Mouse (Mus musculus) liver, embryonic 13.5 days (tissue): ENCODE measurements around the gene Tmem38b. TPM values are rescaled to one million over a fixed set of nuclear protein-coding genes. Genes with fewer than 3 reads are reported as not detected.
A peak's percentile ranks its signal among the peaks of the same experiment; 100 is the strongest.
"Not testable (repeated sequence)": the region's sequence is repeated elsewhere in the genome, so short reads cannot be mapped to it uniquely, and the experiment has no call there.

Experiments used
- ATAC-seq: fragments of 200-750 bp; cut with Nextera tagmentation; 2 replicates; pipeline ENCODE4 v1.8.0; 2017; ENCODE audit warnings: low read depth, mild to moderate bottlenecking, moderate number of reproducible peaks, moderate library complexity
- DNase-seq: peaks from one replicate; pipeline ENCODE4 v3.0.0; 2022
- H3K27ac ChIP-seq: fragments of 300-500 bp; sonication (generic); 2 replicates; pipeline ENCODE4 v1.5.1; 2015; ENCODE audit warnings: moderate library complexity, mild to moderate bottlenecking, inconsistent platforms
- H3K27me3 ChIP-seq: fragments of 300-500 bp; sonication (generic); 2 replicates; pipeline ENCODE4 v1.6.1; 2015; ENCODE audit warnings: mild to moderate bottlenecking, inconsistent platforms
- H3K36me3 ChIP-seq: fragments of 300-500 bp; sonication (generic); 2 replicates; pipeline ENCODE4 v1.6.1; 2015; ENCODE audit warnings: mild to moderate bottlenecking, inconsistent platforms
- H3K4me1 ChIP-seq: fragments of 300-500 bp; sonication (generic); replicated peaks from 2 replicates; pipeline ENCODE4 v1.6.1; 2015; ENCODE audit warnings: inconsistent platforms
- H3K4me2 ChIP-seq: fragments of 300-500 bp; sonication (generic); 2 replicates; pipeline ENCODE4 v1.6.1; 2015; ENCODE audit warnings: inconsistent platforms, mild to moderate bottlenecking, moderate library complexity
- H3K4me3 ChIP-seq: fragments of 300-500 bp; sonication (generic); replicated peaks from 2 replicates; pipeline ENCODE4 v1.5.1; 2015; ENCODE audit warnings: mild to moderate bottlenecking, inconsistent platforms
- H3K9ac ChIP-seq: fragments of 300-500 bp; sonication (generic); 2 replicates; pipeline ENCODE4 v1.6.1; 2015; ENCODE audit warnings: mild to moderate bottlenecking, inconsistent platforms
- H3K9me3 ChIP-seq: fragments of 300-500 bp; sonication (generic); replicated peaks from 2 replicates; pipeline ENCODE4 v1.6.1; 2016; ENCODE audit warnings: inconsistent platforms
- WGBS: fragments of 180-500 bp; shearing (Covaris S2); methylation state at CpG from one replicate; pipeline ENCODE4 v1.1.7; 2015; ENCODE audit not compliant: insufficient replicate concordance; 5-methylcytosine and 5-hydroxymethylcytosine counted together
- polyA plus RNA-seq: library from polyadenylated mRNA; unstranded; fragments of >200 nt; fragmentation: Nextera tagmentation; extraction: Ambion mirVana; gene quantifications from 2 replicates; pipeline ENCODE4 v1.2.1, GENCODE M21; 2015

Gene Tmem38b
- polyA plus RNA-seq, 1 experiment from 2014 or later = 3.5 TPM

DNA sequence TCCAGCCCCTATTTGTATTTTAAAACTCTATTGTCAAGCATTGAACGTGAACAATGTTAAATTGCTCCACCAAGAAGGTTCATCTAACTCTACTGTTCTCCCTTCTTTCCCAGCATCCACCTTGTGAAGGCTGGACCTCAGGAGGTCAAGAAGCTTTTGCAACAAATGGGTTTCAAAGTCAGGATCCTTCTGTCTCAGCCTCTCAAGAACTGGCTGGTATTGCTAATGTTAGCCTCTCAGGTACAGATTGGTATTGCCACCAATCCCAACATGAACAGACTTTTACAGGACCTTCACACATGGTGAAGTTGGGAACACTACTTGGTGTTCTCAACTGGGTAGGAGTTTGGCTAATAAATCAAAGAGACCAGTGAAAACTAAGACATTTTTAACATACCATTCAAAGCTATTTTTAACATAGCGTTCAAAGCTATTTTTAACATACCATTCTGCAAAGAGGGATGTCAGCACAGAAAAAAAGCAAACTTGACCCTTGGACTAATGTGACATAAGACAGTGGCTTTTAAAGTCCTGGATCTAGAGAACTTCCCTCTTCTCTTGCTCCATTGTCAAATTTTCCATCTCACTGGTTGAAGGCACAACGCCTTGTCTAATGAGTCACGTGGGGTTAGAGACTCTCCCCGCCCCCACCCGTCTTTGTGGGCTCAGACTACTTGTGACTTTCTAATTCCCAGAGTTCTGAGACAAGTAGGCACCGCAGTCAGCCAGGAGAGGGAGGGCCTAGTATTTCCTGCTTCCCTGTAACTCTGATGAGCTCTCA is 26.8 kb upstream of the Tmem38b start:
- DNase-seq (no peak), ATAC-seq (no peak)
- Histone ChIP-seq H3K9ac (no peak overlapping the region), H3K4me1 (no peaks in the 10 kb centered on the region), H3K9me3 (no peaks in the 10 kb centered on the region), H3K27me3 (peaks cover 5% of the 10 kb centered on the region; the same call in 1 of the 2 replicates), H3K27ac (no peak overlapping the region), H3K4me2 (no peak overlapping the region), H3K4me3 (no peak overlapping the region), H3K36me3 (no peaks in the 10 kb centered on the region)
- 38% methylated on average over 7 of the region's 7 CpGs for WGBS

GRCm38 (mm10) chr4:53799753-53800152 is 26.1 kb upstream of the Tmem38b start:
- 74% methylated on average over 1 of the region's 1 CpGs for WGBS
- Histone ChIP-seq H3K9ac (no peak overlapping the region), H3K27me3 (peaks cover 5% of the 10 kb centered on the region; the same call in 1 of the 2 replicates), H3K4me3 (no peak overlapping the region), H3K4me1 (no peaks in the 10 kb centered on the region), H3K9me3 (no peaks in the 10 kb centered on the region), H3K4me2 (no peak overlapping the region), H3K27ac (no peak overlapping the region), H3K36me3 (no peaks in the 10 kb centered on the region)
- ATAC-seq (no peak), DNase-seq (no peak)

GRCm38 (mm10) chr4:53803674-53804073 is 22.2 kb upstream of the Tmem38b start:
- H3K9me3 ChIP-seq, DNase-seq, H3K27ac ChIP-seq, H3K9ac ChIP-seq, ATAC-seq, H3K27me3 ChIP-seq, H3K4me1 ChIP-seq, H3K36me3 ChIP-seq, H3K4me3 ChIP-seq, H3K4me2 ChIP-seq: not testable (repeated sequence)
- WGBS = 75% methylated on average over 8 of the region's 8 CpGs

- not testable (repeated sequence) for H3K4me3 ChIP-seq, H3K9me3 ChIP-seq, DNase-seq, H3K4me1 ChIP-seq, H3K9ac ChIP-seq, ATAC-seq, H3K27ac ChIP-seq, H3K27me3 ChIP-seq, H3K4me2 ChIP-seq, H3K36me3 ChIP-seq
- WGBS = 75% methylated on average over 6 of the region's 6 CpGs
Observed at GRCm38 (mm10) chr4:53806428-53806827, 19.4 kb upstream of the Tmem38b start.

DNA sequence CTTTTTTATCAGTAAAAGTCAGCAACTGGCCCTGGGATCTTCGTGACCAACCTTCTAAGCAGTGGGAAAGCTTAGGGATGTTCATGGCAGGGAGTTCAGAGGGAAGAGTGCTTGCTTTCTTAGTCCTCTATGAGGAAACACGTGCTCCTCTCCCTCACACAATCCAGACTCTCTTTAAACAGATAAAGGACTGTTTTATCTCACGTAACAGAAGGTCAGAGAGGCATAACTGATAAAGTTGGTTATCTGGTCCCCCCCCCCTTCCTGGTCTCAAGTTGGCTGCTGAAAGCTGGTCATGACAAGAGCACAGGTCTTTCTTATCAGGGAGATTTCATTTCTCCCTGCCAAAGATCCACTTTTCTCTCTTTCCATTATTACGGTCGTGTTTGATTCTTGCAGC is 7.5 kb upstream of the Tmem38b start:
- no peaks in the 10 kb centered on the region for H3K9me3 ChIP-seq
- H3K27me3 ChIP-seq = no peaks in the 10 kb centered on the region
- H3K27ac ChIP-seq = no peak overlapping the region
- H3K9ac ChIP-seq = no peak overlapping the region
- no peak for DNase-seq
- no peaks in the 10 kb centered on the region for H3K36me3 ChIP-seq
- no peak for ATAC-seq
- peaks cover 5% of the 10 kb centered on the region; the same call in 1 of the 2 replicates for H3K4me1 ChIP-seq
- H3K4me3 ChIP-seq = no peak overlapping the region
- WGBS = 15% methylated on average over 5 of the region's 5 CpGs
- H3K4me2 ChIP-seq = no peak overlapping the region

- Histone ChIP-seq H3K4me2 (no peak overlapping the region), H3K27ac (no peak overlapping the region), H3K9me3 (no peaks in the 10 kb centered on the region), H3K27me3 (no peaks in the 10 kb centered on the region), H3K4me1 (peaks cover 16% of the 10 kb centered on the region), H3K36me3 (no peaks in the 10 kb centered on the region), H3K9ac (no peak overlapping the region), H3K4me3 (no peak overlapping the region)
- DNase-seq (no peak), ATAC-seq (no peak)
- 36% methylated on average over 6 of the region's 6 CpGs for WGBS
Observed at GRCm38 (mm10) chr4:53823697-53824096, 2.1 kb upstream of the Tmem38b start.

DNA sequence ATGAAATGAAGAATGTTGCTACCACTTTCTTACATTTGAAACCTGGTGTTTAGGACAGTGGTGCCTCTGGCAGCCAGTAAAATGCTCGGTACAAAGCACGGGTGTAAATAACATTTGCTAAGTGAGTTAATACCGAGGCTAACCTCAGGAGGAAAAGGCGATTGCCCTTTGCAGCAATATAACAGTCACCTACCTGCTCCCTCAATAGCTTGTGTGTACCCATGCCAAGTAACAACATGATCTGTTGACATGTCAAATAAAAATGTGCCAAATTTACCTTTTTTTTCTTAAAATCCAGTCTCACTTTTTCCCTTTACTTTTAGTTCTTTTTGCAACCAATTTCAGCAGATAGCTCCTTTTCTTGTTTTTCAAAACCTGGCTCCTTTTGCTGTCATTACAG is 1.0 kb upstream of the Tmem38b start:
- ATAC-seq (no peak), DNase-seq (no peak)
- WGBS = 44% methylated on average over 4 of the region's 4 CpGs
- Histone ChIP-seq H3K27ac (no peak overlapping the region), H3K9ac (no peak overlapping the region), H3K4me2 (no peak overlapping the region), H3K27me3 (no peaks in the 10 kb centered on the region), H3K4me3 (no peak overlapping the region), H3K4me1 (peaks cover 16% of the 10 kb centered on the region), H3K36me3 (no peaks in the 10 kb centered on the region), H3K9me3 (no peaks in the 10 kb centered on the region)

DNA sequence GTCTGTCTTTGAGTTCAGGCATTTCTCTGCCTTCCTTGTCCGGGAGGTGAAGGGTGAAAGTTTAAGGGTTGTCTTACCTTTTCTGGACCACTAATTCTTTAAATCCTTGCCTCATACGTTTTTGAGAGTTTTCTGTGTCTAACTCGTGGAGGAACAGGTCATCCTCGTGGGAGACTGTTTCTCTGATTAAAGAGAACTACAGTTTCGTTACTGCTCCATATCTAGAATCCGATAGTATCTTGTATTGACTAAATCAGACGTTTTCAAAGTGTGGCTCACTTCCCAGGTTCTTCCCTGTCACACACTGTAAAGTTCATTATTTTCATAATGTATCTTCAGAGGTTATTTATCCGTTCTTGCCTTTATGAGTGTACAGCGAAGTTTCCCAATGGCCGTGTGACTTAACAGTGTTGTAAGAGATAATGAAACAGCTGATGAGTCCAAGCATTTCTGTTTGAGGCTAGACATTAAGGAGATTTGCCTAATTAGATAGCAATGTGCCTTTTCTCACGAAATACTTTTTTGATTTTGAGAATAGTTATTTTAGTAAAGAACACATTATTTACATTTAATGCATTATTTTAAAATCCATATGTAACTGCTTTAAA is 900 bp downstream of the Tmem38b start:
- peak overlapping the region; percentile 79 for H3K4me3 ChIP-seq
- no peak for DNase-seq
- ATAC-seq = no peak
- no peak overlapping the region for H3K27ac ChIP-seq
- H3K4me1 ChIP-seq = peaks cover 16% of the 10 kb centered on the region
- H3K27me3 ChIP-seq = no peaks in the 10 kb centered on the region
- no peaks in the 10 kb centered on the region for H3K9me3 ChIP-seq
- H3K36me3 ChIP-seq = no peaks in the 10 kb centered on the region
- H3K9ac ChIP-seq = peak overlapping the region; percentile 78
- H3K4me2 ChIP-seq = peak overlapping the region; percentile 94
- 2% methylated on average over 11 of the region's 11 CpGs for WGBS

GRCm38 (mm10) chr4:53827869-53828268 is 2.0 kb downstream of the Tmem38b start:
- Histone ChIP-seq H3K27me3 (no peaks in the 10 kb centered on the region), H3K9me3 (no peaks in the 10 kb centered on the region), H3K36me3 (no peaks in the 10 kb centered on the region), H3K27ac (no peak overlapping the region), H3K4me1 (peaks cover 19% of the 10 kb centered on the region), H3K9ac (no peak overlapping the region), H3K4me2 (no peak overlapping the region), H3K4me3 (no peak overlapping the region)
- ATAC-seq (no peak), DNase-seq (no peak)
- 73% methylated on average over 5 of the region's 5 CpGs for WGBS

- no peaks in the 10 kb centered on the region for H3K36me3 ChIP-seq
- H3K4me1 ChIP-seq = peaks cover 19% of the 10 kb centered on the region
- DNase-seq = no peak
- H3K4me2 ChIP-seq = no peak overlapping the region
- no peak overlapping the region for H3K27ac ChIP-seq
- H3K4me3 ChIP-seq = no peak overlapping the region
- no peak for ATAC-seq
- H3K9ac ChIP-seq = no peak overlapping the region
- H3K9me3 ChIP-seq = no peaks in the 10 kb centered on the region
- 58% methylated on average over 3 of the region's 3 CpGs for WGBS
- no peaks in the 10 kb centered on the region for H3K27me3 ChIP-seq
Observed at GRCm38 (mm10) chr4:53828914-53829313, 3.1 kb downstream of the Tmem38b start.

DNA sequence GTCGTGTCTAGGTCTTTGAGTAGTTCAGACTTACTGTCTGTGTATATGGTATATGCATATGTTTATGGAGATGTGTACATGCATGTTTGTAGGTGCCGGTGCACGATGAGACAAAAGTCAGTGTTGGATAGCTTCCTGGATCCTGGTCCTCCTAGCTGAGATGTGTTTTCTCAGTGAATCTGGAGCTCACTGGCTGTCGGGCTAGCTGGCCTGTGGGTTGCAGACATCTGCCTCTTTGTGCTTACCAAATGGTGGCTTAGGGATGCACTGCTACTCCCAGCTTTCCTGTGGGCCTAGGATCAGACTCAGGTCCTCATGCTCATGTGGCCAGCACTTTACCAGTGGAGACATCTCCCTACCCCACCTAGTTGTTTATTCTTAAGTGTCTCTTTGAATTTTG is 4.2 kb downstream of the Tmem38b start:
- WGBS = 82% methylated on average over 4 of the region's 4 CpGs
- H3K27me3 ChIP-seq = no peaks in the 10 kb centered on the region
- H3K4me2 ChIP-seq = no peak overlapping the region
- ATAC-seq (no peak), DNase-seq (no peak)
- no peaks in the 10 kb centered on the region for H3K36me3 ChIP-seq
- no peak overlapping the region for H3K27ac ChIP-seq
- H3K9ac ChIP-seq = no peak overlapping the region
- H3K4me1 ChIP-seq = peaks cover 19% of the 10 kb centered on the region
- no peak overlapping the region for H3K4me3 ChIP-seq
- H3K9me3 ChIP-seq = no peaks in the 10 kb centered on the region

DNA sequence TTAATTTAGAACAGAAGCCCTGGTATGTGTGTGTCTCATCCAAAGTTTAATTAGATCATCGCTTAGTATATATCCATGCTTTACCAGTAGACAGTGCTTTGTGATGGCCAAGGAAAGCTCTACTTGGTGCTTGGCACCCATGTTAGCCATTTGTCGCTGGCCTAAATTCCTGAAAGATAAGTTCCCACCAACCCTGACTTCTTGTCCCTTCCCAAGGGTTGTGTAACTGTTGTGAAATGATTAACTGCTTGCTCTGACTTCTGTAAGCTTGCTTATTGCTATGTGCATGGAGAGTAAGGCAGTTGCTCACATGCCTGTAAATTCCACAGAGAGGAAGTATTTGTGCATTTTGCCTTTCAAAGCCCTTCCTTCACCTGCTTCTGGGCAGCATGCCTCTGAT is 4.7 kb downstream of the Tmem38b start:
- Histone ChIP-seq H3K9ac (no peak overlapping the region), H3K4me1 (peaks cover 15% of the 10 kb centered on the region), H3K27ac (no peak overlapping the region), H3K9me3 (no peaks in the 10 kb centered on the region), H3K4me2 (no peak overlapping the region), H3K36me3 (no peaks in the 10 kb centered on the region), H3K4me3 (no peak overlapping the region), H3K27me3 (no peaks in the 10 kb centered on the region)
- ATAC-seq (no peak), DNase-seq (no peak)
- 68% methylated on average over 2 of the region's 2 CpGs for WGBS
